Mouse (Mus musculus) heart, postnatal 10 days (tissue): Measurements from ENCODE around the gene Fbxo28. TPM values are rescaled to one million over a fixed set of nuclear protein-coding genes. Genes with fewer than 3 reads are reported as not detected.

Source experiments
- DNase-seq, 2 experiments: peaks; one replicate each; pipeline ENCODE4 v3.0.0; 2021
- intact Hi-C: fragments of 180-260 bp; cut with DNase I; formaldehyde crosslinking; loops from one replicate; pipeline ENCODE4 v1.15.1; 2025
- total RNA-seq, 2 experiments: library from RNA; stranded (reverse); gene quantifications; 2 replicates each; pipeline ENCODE4 v1.2.3; 2021

The Fbxo28 gene
- total RNA-seq, 2 experiments from 2014 or later = 23.5 to 26.1 TPM

DNA sequence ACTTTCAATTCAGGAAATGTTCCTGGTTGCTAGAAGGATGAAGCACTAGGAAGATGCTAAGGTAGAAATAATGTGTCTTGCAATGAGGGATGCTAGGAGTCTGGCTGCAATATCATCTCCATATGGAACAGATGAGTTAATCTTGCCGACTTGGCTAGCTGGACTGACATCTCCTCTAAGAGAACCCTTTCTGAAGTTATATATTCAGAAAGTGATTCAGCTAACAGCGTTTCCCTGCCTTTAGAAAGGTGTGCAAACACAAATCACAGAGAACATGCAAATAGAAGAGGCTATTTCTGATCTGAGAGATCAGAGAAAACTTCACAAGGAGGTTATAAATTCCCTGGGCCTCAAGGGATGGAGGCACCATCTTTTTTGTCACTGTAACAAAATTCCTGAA, 4.4 kb upstream of the Fbxo28 start:
- intact Hi-C loops = no loop called here
- DNase-seq = no peak

DNA sequence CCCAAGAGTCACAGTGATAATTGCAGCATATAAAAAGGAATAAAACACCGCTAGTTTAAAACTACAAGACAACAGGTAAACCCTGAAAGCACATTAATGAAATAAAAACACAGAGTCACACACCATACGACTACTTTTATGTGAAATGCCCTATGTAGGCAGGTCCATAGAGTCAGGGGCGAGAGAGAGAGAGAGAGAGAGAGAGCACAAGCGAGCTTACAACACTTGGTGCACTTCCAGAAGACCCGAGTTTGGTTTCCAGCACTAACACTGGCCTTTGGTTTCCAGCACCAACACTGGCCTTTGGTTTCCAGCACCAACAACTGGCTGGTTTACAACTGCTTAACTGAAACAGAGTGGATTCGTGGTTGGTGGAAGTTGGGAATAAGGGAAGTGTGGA, 564 bp upstream of the Fbxo28 start:
- intact Hi-C loops = loop anchor here (2.0 kb wide), 2 partner anchors 59 to 67 kb away; partner anchors contain the start of genes Degs1 and Trp53bp2
- DNase-seq = peak in 1 of 2 experiments; percentile 5

DNA sequence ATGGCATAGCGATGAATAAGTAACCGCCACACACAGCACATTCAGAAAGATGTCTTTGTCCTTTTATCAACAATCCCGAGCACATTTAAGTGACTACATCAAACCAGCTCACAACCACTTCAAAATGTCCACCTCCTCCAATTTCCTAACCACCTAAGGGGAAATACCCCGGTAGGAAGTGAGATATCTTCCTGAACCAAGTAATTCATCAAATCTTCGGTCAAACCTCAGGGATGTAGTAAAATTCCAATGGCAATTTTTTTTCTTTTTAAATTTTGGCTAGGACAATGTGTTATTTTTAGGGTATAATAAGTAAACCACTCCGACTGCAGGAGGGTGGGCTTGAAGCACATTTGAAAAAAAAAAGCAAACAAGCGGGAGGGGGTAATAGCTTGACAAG, 1.1 kb downstream of the Fbxo28 start:
- intact Hi-C loops = loop anchor here (2.0 kb wide), 2 partner anchors 57 to 69 kb away; partner anchors contain the start of genes Degs1 and Trp53bp2
- no peak for DNase-seq

DNA sequence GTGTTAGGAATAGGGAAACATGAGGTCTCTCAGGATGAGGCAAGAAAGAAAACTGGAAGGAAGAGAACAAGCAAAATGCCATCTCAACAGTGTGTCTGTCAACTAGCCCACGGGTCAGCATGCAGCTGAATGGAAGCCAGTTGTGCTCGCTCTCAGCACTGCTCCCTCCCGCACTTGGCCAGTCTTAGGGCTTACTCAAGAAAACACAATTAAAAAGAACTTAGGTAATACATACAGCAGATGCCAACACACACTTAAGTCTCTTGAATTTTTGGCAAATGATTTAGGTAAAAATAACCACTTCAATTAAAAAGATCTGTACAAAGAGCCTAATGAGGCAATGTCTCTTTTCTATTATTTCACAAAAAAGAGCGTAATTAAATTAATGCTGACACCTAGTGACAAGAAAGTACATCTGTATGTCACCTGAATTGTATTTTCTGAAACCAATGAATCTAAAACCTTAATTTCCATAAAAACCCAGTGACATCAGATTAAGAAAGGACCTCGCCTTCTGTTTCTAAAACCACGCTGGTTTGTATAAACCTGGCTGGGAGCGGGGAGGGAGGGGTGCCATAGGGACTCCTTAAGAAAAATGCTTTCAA, 2.4 kb downstream of the Fbxo28 start:
- DNase-seq = no peak
- intact Hi-C loops = no loop called here

DNA sequence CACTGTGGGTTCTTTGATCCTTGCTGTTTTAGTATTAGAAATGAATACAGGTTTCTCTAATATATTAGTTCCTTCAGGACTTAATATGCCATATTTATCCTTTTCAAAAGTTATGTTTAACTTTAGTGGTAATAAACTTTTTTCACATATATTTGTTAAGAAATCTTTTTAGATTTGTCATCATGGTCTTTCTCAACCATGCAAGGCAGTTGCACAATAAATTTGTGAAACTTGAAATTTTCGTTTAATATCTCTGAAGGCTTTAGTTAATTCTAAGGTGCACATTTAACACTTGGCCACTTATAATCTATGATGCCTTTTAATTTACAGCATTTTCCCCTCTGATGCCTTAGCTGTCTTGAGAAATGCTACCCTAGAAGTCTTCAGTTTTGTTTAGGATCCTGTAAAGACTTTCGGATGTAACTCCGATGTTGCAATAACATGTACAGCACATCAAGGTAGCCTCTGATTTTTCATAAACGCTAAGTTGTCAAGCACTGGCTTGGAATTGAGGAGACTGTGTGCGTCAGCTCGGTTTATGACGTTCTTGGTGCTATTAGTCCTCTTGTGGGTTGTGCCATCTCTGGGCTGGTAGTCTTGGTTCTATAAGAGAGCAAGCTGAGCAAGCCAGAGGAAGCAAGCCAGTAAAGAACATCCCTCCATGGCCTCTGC, 7.5 kb downstream of the Fbxo28 start:
- intact Hi-C loops = no loop called here
- no peak for DNase-seq

DNA sequence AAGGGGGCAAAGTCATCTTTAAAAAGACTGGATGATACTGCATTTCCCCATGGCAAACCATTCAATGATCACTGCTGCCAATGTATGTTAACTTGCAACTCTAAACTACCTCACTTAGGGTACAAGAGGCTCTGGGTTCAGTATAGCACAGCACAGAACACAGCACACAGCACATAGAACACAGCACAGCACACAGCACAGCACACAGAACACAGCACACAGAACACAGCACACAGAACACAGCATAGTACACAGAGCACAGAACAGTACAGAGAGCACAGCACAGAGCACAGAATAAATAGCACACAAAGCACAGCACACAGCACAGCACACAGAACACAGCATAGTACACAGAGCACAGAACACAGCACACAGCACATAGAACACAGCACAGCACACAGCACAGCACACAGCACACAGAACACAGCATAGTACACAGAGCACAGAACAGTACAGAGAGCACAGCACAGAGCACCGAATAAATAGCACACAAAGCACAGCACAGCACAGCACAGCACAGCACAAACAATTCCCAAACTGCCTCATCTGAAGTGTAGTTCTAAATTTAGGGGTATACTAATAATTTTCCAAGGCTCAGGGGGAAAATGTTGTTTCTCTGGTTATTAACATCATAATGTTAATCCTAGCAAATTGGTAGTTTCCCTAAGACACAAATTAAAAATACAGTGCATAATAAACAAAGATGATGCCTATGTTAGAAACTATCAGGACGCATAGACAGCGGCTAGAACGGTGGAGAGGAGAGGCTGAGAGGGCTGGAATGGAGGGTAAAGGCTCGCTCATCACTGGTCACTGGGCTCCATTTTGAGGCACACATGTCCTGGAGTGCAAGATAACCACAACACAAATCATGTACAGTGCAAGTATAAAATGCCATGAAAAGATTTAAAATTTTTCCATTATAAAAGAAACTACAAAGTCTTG, 9.1 kb downstream of the Fbxo28 start:
- no peak for DNase-seq
- intact Hi-C loops = no loop called here

DNA sequence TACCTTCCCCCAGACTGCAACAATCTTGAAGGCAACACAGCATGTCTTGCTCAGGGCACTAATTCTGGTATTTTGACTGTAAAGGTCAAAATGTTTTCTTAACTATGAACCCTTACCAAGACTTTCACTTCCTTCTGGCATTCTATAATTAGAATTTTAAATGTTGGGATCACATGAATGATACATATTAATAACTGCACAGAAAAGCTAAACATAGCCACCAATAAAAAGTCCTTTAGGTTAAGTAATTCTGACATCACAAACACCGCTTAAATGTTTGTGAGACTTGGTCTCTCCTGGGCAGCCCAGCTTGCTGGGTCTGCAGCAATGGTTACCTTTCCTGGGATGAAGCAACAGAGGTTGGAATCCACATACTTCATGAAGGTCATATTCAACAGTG, 15.5 kb downstream of the Fbxo28 start:
- intact Hi-C loops = no loop called here
- no peak for DNase-seq

DNA sequence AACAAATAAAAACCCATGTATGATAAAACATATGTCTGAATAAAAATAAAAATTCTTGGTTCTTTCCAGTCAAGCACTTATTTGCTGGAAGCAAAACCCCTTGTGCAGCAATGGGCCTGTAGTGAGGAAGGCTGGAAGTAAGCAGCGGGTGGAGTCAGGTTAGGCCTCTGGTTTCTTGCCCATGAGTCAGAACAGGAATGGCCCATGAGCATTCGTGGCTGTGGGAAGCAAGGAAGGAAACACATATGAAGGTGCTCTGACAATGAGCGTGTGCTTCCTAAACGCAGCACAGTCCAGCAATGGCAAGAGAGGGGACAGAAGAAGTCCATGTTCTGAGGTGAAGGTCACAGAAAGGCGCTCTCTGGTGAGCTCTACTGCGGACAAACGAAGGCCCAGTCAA, 16.9 kb downstream of the Fbxo28 start:
- intact Hi-C loops = no loop called here
- no peak for DNase-seq

DNA sequence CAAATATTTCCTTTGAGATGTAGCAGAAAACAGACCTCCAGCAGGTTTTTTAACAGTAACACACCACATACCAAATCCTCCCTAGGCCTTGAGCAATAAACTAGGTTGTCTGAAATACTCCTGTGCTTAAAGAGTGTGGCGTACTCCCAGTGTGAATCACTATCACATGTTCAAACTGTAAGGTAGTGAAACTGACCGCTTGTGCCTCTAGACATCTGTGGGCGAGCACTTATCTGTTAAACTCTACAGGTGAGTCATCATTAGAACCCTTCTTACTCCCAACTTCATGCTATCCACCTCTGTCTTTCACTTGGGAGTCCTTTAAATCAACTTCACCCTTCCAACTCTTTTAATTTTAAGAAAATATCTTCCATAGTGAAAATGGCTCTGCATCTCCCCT, 18.3 kb downstream of the Fbxo28 start:
- no peak for DNase-seq

DNA sequence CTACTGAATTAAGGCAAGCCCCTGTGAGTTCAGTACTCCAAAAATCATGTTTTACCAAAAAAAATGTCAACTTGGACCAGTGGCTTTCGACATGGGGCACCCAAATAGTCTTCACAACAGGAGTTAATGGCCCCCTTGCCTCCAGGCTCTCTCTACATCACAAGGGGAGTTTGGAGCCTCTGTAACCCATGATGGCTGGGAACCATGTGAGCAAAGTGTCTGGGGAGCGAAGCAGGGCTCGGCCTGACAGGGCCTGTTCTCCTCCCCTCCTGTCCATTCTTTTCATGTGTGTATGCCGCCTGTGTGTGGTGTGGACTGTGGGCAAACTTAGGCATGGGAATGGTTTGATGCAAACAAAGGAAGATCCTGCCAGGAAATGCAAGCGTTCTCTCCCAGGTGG, 27.2 kb downstream of the Fbxo28 start:
- intact Hi-C loops = loop anchor here (10.0 kb wide), 1 partner anchor 429 kb away; no protein-coding TSS in a partner anchor
- no peak for DNase-seq

More for the DNA sequence above, 18.3 kb downstream of the Fbxo28 start:
- intact Hi-C loops = no loop called here

DNA sequence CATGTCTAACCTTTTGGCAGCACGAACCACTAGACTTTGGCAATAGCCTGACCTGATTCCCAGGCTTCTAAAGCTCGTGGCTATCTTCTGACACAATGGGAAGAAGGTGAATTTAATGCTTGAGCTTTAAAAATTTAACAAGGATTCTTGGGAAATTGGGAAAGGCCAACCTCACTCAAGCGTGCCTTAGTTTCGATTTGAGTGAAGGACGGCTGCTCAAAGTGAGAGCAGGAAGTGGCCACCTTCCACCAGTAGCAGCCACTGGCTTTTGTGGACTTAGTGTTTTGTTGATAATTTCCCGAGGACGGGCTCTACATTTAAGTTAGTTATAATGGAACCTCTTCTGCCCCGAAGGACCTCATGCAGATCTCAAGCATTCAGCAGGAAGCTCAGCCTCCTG, 28.2 kb downstream of the Fbxo28 start:
- intact Hi-C loops = loop anchor here (10.0 kb wide), 1 partner anchor 428 kb away; no protein-coding TSS in a partner anchor
- DNase-seq = no peak

DNA sequence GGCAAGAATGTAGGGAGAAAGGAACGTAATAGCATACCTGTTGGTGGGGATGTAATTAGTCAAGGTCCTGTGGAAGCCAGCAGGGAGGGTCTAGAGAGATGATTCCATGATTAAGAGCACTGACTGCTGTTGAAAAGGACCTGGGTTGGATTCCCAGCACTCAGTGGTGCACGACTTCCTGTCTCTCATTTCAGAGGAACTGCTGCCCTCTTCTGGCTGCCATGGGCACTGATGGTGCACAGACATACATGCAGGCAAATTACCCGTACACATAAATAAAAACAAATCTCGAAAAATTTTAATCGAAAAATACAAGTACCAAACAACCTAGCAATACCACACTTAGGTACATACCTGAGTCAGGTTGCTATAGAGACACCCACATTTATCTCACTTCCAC, 30.1 kb downstream of the Fbxo28 start:
- no peak for DNase-seq
- intact Hi-C loops = loop anchor here (10.0 kb wide), 1 partner anchor 427 kb away; no protein-coding TSS in a partner anchor

DNA sequence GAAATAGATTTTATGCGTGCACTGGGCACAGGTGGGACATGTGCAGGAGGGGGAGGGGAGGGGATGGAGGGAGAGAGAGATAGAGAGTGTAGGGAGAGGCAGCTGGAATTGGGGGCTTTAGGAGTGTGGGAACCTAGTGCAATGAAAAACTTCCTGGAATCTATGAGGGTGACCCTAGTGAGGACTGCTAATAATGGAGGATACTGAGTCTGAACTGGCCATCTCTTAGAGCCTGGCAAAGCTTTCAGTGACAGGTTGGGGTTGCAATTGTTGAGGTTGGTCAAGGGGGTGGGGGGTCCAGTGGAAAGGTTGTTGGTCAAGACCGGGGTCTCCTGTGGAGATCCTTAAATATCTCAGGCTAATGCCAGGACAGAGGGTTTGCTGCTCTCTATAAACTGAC, 31.1 kb downstream of the Fbxo28 start:
- DNase-seq = no peak
- intact Hi-C loops = loop anchor here (10.0 kb wide), 1 partner anchor 426 kb away; no protein-coding TSS in a partner anchor

DNA sequence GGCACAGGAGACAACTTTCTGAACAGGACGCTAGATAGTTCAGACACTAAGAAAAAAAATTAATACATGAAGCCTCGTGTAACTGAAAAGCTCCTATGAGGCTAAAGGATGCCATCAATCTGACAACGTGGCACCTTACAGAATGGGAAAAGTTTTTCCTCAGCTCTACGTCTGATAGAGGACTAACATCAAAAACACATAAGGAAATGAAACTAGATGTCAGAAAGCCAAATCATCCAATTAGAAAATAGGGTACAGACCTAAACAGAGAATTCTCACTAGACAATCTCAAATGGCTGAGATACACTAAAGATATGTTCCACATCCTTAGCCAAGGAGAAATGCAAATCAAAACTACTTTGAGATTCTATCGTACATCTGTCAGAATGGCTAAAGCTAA, 32.0 kb downstream of the Fbxo28 start:
- no peak for DNase-seq
- intact Hi-C loops = no loop called here

DNA sequence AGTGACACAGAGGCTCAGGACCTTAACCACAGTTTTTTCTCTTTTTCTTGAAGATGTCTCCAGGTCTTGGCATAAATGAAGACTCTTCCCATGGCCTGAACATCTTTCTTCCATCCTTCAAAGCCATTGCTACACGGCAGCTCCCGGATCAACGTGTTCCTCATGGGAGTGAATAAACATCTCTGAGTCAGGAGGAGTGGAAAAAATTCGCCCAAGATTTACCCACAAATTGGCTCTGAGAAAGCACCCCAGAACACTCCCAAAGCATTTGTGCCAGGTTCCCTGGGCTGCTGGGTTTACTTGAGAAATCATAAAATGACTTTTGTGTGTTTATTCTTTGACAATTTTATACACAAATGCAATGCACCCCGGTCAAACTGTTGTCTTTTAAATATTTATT, 38.5 kb downstream of the Fbxo28 start:
- DNase-seq = no peak
- intact Hi-C loops = no loop called here

DNA sequence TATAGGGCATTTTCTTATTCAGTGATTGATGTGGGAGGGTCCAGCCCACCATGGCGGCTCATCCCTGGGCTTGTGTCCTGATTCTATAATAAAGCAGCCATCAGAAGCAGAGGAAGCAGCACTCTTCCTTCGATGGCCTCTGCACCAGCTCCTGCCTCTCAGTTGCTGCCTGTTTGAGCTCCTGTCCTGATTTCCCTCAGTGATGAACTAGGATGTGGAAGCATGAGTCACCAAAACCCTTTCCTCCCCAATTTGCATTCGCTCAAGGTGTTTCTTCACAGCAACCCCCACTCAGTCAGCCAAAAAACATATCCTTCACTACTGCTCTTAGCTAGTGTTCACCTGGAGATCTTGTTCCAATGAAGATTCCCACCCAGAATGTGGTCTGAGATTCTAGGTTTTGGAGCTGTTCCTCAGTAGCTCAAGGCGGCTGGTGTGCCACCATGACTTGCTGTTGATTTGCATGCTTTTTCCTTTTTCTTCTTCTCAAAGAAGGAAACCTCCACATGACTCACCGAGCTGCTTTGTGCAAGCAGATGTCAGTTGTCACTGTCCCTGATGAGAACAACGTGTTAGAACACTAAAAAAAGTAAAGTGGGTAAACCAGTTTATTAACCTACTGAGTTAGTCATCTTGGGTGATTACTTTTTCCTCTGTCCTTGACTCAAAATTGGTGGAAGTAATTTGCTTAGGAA, 39.1 kb downstream of the Fbxo28 start:
- intact Hi-C loops = no loop called here
- DNase-seq = no peak

DNA sequence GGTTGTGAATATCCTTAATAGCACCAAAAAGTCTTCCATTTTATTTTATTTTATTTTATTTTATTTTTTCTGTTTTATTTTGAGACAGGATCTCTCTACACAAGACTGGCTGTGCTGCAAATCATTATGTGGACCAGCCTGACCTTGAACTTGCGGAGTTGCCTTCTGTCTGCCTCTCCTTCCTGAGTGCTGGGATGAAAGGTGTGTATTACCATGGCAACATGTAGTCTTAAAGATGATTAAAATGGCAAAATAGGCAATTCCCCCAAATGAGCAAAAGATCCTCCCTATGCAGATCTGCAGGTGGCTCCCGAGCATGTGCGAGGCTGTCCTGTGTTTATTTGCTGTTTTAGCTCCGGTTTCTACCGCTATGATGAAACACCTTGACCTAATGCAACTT, 43.6 kb downstream of the Fbxo28 start:
- intact Hi-C loops = no loop called here
- DNase-seq = no peak

DNA sequence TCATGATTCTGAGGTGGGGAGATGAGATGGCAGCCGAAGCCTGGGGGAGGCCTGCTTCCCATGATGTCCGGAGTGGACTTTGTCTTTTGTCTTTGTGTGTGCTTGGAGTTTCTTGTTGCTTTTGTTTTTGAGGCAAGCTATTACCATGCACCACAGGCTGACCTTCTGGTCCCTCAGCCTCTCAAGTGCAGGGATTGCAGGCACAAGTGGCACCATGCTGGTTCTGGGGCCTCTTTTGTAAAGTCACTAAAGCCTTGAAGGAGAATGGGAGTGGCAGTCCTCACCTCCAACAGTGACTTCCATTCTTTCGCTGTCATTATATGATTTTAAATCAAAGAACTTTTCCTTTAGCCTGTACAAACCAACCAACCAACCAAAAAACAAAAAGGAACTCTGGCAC, 44.2 kb downstream of the Fbxo28 start:
- intact Hi-C loops = no loop called here
- no peak for DNase-seq

DNA sequence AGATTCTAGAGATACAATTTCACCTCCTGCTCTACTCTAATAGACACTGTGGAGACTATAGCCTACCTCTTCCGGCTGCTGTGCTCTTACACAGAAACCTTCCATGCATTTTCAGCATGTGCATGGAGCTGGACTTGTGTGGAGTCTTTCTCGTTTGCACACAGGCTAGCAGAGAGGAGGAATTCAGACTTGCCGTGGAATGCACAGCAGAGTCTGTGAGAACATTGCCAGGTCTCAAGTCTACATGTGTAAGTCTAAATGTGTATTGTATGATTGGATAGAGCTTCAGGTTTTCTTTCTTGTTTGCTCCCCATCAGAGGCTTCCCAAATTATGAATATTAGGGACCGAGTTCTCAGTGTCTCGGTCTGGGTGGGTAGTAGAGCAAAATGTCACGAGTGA, 44.6 kb downstream of the Fbxo28 start:
- DNase-seq = no peak
- intact Hi-C loops = no loop called here

DNA sequence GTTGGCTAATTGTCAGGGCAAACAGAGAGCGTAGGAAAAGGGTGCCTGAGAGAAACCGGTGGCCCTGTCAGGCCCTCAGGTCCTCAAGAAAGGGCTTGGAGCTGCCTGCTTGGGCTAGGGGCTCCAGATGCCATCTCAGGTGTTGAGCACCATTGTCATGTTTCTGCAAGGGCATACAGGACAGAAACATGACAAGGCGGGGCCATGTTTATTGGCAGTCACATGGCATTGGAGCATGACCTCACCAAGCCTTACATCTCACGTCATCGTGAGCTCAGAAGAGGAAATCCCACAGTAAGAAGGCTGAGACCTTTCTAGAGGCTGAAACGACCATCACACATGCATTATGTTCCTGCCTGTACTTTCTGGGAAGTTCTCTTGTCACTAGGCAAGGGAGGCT, 45.3 kb downstream of the Fbxo28 start:
- no peak for DNase-seq
- intact Hi-C loops = no loop called here

DNA sequence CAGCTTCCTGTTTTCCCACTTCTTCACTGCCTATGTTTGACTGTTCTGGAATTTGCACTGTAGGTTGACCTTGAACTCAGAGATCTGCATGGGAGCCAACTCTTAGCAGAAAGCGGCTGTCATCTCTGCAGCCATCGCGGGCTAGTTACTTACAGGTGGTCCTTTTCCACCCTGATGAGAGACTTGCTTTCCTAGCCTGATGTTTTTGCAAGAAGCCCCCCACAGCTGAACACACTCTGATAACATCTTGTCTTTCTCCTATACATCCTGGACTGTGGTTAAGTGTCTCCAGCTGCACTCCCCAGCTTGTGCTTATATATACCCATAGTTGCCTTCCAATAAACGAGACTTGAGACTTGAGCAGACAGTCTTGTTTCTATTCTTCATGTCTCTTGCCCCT, 49.1 kb downstream of the Fbxo28 start:
- intact Hi-C loops = no loop called here
- DNase-seq = no peak
